Mouse (Mus musculus) kidney, postnatal 14 days (tissue): ENCODE data around the gene Pmis2.
A peak's percentile ranks its signal among the peaks of the same experiment; 100 is the strongest.

Experiments used
- DNase-seq: peaks from one replicate; pipeline ENCODE4 v3.0.0; 2022; ENCODE audit warnings: mixed read lengths

Gene Pmis2

GRCm38 (mm10) chr7:30671480-30671879 lies at the start of gene Pmis2:
Pmis2 (minus strand) TSS chr7:30671605.
- no peak for DNase-seq

- no peak for DNase-seq
These were observed 48.3 kb upstream of the Pmis2 start for GRCm38 (mm10) chr7:30719669-30720068.

DNA sequence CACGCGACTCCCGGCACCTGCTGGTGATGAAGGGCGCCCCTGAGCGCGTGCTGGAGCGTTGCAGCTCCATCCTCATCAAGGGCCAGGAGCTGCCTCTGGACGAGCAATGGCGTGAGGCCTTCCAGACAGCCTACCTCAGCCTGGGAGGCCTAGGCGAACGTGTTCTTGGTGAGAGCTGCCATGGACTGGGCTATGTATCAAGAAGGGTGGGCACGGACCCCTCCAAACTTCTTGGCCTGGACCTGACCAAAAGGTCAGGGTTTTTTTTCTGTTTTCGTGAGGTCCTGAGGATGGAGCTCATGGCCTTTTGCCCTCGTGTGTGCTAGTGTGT lies 46.3 kb upstream of the Pmis2 start:
- DNase-seq: no peak

GRCm38 (mm10) chr7:30717006-30717715 lies 45.8 kb upstream of the Pmis2 start:
- peak; percentile 61 for DNase-seq

DNA sequence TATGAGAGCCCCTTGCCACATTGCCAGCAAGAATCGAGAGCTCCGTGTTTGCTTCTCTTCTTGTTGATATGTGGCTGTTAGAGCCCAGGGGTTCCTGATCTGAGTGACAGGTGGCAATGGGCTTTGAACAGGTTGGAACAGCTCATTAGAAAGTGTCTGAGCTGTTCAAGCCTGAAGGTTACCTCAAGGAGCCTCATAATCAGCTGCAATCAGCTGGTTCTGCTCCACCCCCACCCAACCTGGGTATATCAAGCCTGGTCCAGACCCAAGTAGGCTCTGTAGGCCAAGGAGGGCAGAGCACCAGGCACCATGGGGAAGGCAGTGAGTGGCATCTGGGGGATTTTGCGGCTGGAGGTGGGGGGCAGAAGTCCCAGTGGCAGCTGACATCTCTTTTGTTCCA lies 40.5 kb upstream of the Pmis2 start, which contains the start of gene Atp4a:
TSS of gene Atp4a (plus strand) at position 268 of the 400 bp plus-strand sequence.
- DNase-seq: peak; percentile 24

GRCm38 (mm10) chr7:30707441-30707840 lies 36.0 kb upstream of the Pmis2 start:
- DNase-seq: no peak

DNA sequence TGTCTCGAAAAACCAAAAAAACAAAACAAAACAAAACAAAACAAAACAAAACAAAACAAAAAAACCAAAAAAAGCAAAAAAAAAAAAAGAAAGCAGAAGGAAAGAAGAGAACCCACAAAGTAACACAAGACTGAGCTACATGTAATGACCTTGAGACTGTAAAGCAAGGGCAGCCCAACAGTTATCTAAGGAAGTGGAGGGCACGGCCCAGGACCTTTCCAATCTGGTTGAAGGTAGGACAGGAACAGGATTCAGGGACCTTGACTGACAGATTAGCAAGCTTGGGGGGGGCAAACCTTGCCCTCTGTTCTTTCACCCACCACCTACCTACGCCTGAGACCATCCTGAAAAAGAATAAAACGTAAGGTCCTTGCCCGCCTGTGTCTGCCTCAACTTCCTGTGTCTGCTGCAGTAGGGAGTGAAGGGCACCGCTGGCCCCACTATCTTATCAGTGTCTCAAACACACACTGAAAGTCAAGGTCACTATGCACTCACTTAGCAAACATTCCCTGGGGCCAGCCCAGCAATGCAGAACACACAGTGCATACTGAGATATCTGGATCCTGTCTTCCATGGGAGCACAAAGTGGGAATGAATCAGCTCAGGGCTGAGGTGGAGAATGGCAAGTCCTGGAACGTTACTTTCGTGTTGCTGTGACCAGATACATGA lies 34.9 kb upstream of the Pmis2 start:
- DNase-seq: no peak

DNA sequence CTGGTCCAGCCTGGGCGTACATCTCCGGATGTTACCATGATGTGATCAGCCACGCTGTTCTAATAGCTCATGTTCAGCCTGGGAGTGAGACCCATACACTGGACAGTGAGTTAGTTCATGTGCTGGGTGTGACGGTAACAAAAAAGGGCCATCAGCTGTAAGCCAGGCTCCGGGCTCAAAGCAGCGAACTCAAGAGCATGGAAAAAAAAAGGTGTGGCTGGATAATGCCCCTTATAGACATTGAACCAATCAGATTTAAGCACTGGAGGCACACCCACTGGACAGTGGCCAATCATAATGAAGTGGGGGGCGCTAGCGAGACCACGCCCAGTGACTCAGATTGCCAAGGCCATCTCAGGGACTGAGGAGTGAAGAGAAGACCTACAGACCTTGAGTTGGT lies 27.2 kb upstream of the Pmis2 start, which contains the start of gene 2200002J24Rik:
TSS of gene 2200002J24Rik (plus strand) at position 338 of the 400 bp plus-strand sequence.
- DNase-seq: peak; percentile 20

DNA sequence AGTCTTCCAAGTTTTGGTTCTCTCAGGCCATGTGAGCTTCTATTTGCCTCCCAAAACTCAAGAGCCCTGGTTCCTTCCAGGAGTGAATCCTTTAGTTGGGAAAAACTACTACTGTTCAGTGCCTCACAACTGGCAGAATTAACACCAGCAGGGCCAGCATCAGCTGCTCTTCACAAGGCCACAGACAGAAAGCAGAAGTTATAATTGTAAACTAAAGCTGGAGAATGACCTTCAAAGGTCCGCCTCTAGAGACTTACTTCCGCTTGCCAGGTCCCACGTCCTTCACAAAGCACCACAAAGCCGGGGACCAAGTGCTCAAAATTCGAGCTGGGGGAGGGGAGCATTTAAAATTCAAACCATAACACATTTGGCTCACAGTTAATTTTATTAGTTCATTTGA lies 26.7 kb upstream of the Pmis2 start:
- DNase-seq: no peak

GRCm38 (mm10) chr7:30688325-30688724 lies 16.9 kb upstream of the Pmis2 start:
- DNase-seq: no peak

GRCm38 (mm10) chr7:30683425-30683824 lies 12.0 kb upstream of the Pmis2 start:
- no peak for DNase-seq

DNA sequence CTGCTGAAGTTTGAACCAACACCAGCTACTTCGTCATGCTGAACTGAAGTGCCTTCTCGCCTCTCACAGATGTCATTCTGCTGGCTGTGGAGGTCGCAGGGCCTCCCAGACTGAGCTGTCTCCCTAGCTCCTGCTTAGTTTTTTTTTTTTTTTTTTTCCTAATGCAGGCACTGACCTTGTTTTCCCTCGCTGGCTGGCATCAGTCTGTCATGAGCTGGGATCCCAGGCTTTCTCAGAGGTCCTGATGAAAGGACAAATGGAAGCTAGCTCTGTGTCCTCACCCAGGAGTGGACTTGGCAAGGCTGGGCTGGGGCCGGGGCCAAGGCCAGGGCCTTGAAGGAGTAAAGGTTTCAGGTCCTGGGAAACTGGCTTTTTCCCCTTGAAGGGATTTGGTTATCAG lies 10.5 kb upstream of the Pmis2 start:
- no peak for DNase-seq

DNA sequence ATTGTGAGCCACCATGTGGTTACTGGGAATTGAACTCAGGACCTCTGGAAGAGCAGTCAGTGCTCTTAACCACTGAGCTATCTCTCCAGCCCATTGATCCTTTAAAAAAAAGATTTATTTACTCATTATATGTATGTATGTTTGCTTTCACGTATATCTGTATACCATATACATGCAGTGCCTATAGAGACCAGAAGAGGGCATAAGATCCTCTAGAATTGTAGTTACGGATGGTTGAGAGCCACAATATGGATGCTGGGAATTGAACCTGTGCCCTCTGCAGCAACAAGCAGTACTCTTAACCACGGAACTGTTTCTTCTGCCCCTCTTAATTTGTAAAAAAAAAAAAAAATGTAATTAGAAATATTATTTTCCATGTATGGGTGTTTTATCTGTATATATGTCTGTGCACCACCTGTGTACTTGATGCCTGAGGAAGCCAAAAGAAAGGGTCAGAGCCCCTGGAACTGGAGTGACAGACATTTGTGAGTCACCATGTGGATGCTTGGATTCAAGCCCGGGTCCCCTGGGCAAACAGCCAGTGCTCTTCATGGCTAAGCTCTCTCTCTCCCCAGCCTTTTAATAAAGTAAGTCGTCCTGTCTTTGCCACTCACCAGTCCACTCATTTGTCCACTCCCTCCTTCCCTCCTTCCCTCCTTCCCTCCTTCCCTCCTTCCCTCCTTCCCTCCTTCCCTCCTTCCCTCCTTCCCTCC lies 7.0 kb upstream of the Pmis2 start:
- no peak for DNase-seq

GRCm38 (mm10) chr7:30669229-30669628 lies 2.2 kb downstream of the Pmis2 start:
- no peak for DNase-seq

GRCm38 (mm10) chr7:30665321-30665720 lies 6.1 kb downstream of the Pmis2 start:
- DNase-seq: no peak

- peak; percentile 94 for DNase-seq
These were observed 6.7 kb downstream of the Pmis2 start, which contains the start of gene Haus5 for GRCm38 (mm10) chr7:30664529-30665200. Haus5 (minus strand) TSS chr7:30664994.

DNA sequence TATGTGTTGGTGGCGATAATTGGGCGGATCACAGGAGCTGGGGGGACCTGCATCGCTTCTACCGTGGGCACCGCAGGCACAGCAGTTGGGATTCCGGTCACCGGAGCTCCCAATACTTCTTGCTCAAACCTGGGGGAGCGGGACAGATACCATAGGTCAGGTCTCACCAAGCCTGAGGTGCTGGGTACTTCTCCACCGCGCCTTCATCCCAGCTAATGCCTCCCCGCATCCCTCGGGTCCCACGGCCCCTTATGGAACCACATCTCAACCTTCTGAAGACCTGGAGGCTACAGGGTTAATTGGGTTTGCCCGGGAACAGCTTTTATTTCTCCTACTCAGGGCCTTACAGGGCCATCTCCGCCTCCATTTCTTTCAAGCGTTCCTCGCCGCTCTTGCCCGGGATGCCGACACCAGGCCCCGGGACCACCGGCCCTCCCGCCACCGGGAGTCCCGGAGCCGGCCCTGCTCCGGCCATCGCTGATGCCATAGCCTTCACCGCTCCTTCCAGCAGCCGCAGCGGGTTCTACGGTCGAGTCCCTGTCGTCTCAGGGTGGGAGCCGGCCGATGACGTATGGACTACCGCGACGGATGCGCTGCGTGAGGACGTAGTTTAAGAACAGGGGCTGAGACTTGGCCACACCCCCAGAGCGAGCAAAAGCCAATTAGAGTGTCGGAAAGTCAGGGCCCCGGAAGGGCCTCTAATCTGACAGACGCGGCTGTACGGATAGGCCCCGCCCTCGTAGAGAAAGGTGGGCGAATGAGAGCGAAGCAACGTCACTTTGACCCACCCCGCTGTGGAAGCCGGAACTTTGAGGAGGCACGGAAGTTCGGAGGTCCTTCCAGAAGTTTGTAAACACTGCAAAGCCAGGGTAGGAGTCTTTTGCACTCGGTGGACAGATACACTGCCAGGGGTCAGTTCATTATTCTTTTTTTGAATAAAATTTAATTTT lies 21.5 kb downstream of the Pmis2 start, which contains the start of gene Rbm42:
TSS of gene Rbm42 (minus strand) at position 727 of the 950 bp plus-strand sequence.
- DNase-seq: peak; percentile 99

DNA sequence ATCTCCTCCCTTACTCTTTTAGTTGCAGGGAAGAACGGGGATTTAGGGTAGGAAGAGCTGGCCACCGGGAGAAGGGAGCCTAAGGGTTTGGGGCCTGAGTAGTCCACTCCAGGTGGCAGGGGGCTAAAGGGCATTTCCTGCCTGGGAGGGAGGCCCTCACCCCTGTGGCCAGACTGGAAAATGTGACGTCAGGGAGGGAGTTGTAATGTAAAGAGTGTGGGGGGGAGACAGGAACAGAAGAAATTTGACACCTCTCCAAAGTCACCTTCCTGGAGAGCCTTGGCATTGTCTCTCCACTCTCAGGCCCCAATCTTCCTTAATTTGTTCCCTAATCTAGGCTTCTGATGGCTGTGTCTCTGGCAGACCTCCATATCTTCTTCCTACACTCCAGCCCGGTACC lies 32.3 kb downstream of the Pmis2 start:
- DNase-seq: no peak

DNA sequence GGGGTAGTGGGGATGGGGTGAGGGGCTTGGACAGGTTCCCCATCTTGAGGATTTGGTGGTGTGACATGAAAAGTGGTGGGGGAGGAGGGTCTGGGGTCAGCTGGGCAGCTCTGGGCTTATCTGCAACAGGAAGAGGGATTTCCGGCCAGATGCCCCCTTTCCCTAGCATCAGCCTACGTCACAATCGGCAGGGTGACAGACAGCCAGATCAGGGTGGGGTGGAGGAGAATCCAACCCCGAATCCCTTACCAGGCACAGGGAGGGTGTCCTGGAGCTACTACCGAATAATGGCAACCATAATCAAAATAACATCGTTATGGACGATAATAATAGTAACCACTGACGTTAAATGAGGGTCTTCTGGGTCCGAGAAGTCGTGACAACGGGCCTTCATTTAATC lies 35.0 kb downstream of the Pmis2 start:
- no peak for DNase-seq

GRCm38 (mm10) chr7:30635752-30636151 lies 35.7 kb downstream of the Pmis2 start, which contains the start of gene Etv2:
Etv2 (minus strand) TSS chr7:30635852.
- no peak for DNase-seq

GRCm38 (mm10) chr7:30634621-30635020 lies 36.8 kb downstream of the Pmis2 start:
- DNase-seq: peak; percentile 41
